Mouse (Mus musculus): ENCODE results near the gene Cilp.

GRCm38 (mm10) chr9:65312669-65313357 lies 47.8 kb downstream of the Cilp start:
- TF ChIP-seq POLR2A (IDR thresholded peaks at IDR 0.05; ENCODE audit: low read depth, low read length) (no peak), CTCF (IDR thresholded peaks at IDR 0.05; ENCODE audit: borderline replicate concordance, insufficient read depth, low read length) (no peak)

All from embryonic fibroblast, embryonic 13.5 days (primary cell).